Mouse (Mus musculus): ENCODE data around the gene Fxyd3. TPM values are rescaled to one million over a fixed set of nuclear protein-coding genes. Genes with fewer than 3 reads are reported as not detected.

Fxyd3 gene
- polyA plus RNA-seq, 1 experiment from 2014 or later: 34.0 TPM

- ATAC-seq (ENCODE audit: insufficient read depth): peak; percentile 89
- Histone ChIP-seq H3K36me3 (ENCODE audit: insufficient read depth) (no peaks in the 10 kb centered on the region), H3K4me2 (peak overlapping the region; percentile 51), H3K9ac (peak overlapping the region; percentile 22; the same call in 1 of the 2 replicates), H3K4me3 (ENCODE audit: low read depth, low read length) (peak overlapping the region; percentile 22), H3K27ac (ENCODE audit: low read depth) (peak overlapping the region; percentile 68; the same call in 1 of the 2 replicates), H3K4me1 (ENCODE audit: insufficient read depth) (peaks cover 23% of the 10 kb centered on the region), H3K9me3 (ENCODE audit: low read depth, low read length) (no peaks in the 10 kb centered on the region), H3K27me3 (ENCODE audit: insufficient read depth, low read length) (peaks cover 38% of the 10 kb centered on the region)
- WGBS: 5% methylated on average over 10 of the region's 10 CpGs
- DNase-seq: peak; percentile 88
- TF ChIP-seq CTCF (IDR thresholded peaks at IDR 0.05; ENCODE audit: low read depth): no peak
Measured at GRCm38 (mm10) chr7:31055354-31055824, 21.1 kb downstream of the Fxyd3 start.

GRCm38 (mm10) chr7:31054661-31055320 lies 21.7 kb downstream of the Fxyd3 start:
- whole genome bisulfite sequencing: 33% methylated on average over 11 of the region's 11 CpGs
- peak overlapping the region; percentile 68; the same call in 1 of the 2 replicates for H3K27ac ChIP-seq (ENCODE audit: low read depth)
- peak overlapping the region; percentile 22 for H3K4me3 ChIP-seq (ENCODE audit: low read depth, low read length)
- H3K27me3 ChIP-seq (ENCODE audit: insufficient read depth, low read length): peaks cover 44% of the 10 kb centered on the region
- H3K9me3 ChIP-seq (ENCODE audit: low read depth, low read length): no peaks in the 10 kb centered on the region
- H3K36me3 ChIP-seq (ENCODE audit: insufficient read depth): no peaks in the 10 kb centered on the region
- peak overlapping the region; percentile 51 for H3K4me2 ChIP-seq
- peak overlapping the region; percentile 22; the same call in 1 of the 2 replicates for H3K9ac ChIP-seq
- no peak for TF ChIP-seq CTCF (IDR thresholded peaks at IDR 0.05; ENCODE audit: low read depth)
- H3K4me1 ChIP-seq (ENCODE audit: insufficient read depth): peaks cover 23% of the 10 kb centered on the region
- 0 out of 2 replicates have a peak, but pooled peaks have one; percentile 0 for ATAC-seq (ENCODE audit: insufficient read depth)
- DNase-seq: no peak

- WGBS: 23% methylated on average over 10 of the region's 10 CpGs
- DNase-seq (peak; percentile 38), ATAC-seq (ENCODE audit: insufficient read depth) (no peak)
- Histone ChIP-seq H3K4me1 (ENCODE audit: insufficient read depth) (peaks cover 23% of the 10 kb centered on the region), H3K4me2 (peak overlapping the region; percentile 51; the same call in 1 of the 2 replicates), H3K9me3 (ENCODE audit: low read depth, low read length) (no peaks in the 10 kb centered on the region), H3K9ac (no peak overlapping the region), H3K27me3 (ENCODE audit: insufficient read depth, low read length) (peaks cover 51% of the 10 kb centered on the region), H3K27ac (ENCODE audit: low read depth) (no peak overlapping the region; the same call in 1 of the 2 replicates), H3K36me3 (ENCODE audit: insufficient read depth) (no peaks in the 10 kb centered on the region), H3K4me3 (ENCODE audit: low read depth, low read length) (peak overlapping the region; percentile 22; the same call in 1 of the 2 replicates)
- TF ChIP-seq CTCF (IDR thresholded peaks at IDR 0.05; ENCODE audit: low read depth): no peak
Measured at GRCm38 (mm10) chr7:31053882-31054447, 22.5 kb downstream of the Fxyd3 start.

- Histone ChIP-seq H3K4me1 (ENCODE audit: insufficient read depth) (peaks cover 23% of the 10 kb centered on the region), H3K27ac (ENCODE audit: low read depth) (no peak overlapping the region), H3K36me3 (ENCODE audit: insufficient read depth) (no peaks in the 10 kb centered on the region), H3K27me3 (ENCODE audit: insufficient read depth, low read length) (peaks cover 51% of the 10 kb centered on the region), H3K9me3 (ENCODE audit: low read depth, low read length) (no peaks in the 10 kb centered on the region), H3K4me3 (ENCODE audit: low read depth, low read length) (peak overlapping the region; percentile 14), H3K4me2 (peak overlapping the region; percentile 51), H3K9ac (no peak overlapping the region)
- ATAC-seq (ENCODE audit: insufficient read depth) (peak; percentile 13), DNase-seq (peak; percentile 70)
- peak; percentile 34; the same call in 1 of the 2 replicates for TF ChIP-seq CTCF (IDR thresholded peaks at IDR 0.05; ENCODE audit: low read depth)
- WGBS: 4% methylated on average over 34 of the region's 34 CpGs
Measured at GRCm38 (mm10) chr7:31052636-31053434, 23.7 kb downstream of the Fxyd3 start.

- Histone ChIP-seq H3K4me1 (ENCODE audit: insufficient read depth) (peaks cover 23% of the 10 kb centered on the region), H3K9ac (no peak overlapping the region), H3K4me2 (peak overlapping the region; percentile 51), H3K27me3 (ENCODE audit: insufficient read depth, low read length) (peaks cover 51% of the 10 kb centered on the region), H3K27ac (ENCODE audit: low read depth) (no peak overlapping the region), H3K4me3 (ENCODE audit: low read depth, low read length) (peak overlapping the region; percentile 18; the same call in 1 of the 2 replicates), H3K9me3 (ENCODE audit: low read depth, low read length) (no peaks in the 10 kb centered on the region), H3K36me3 (ENCODE audit: insufficient read depth) (no peaks in the 10 kb centered on the region)
- no peak for ATAC-seq (ENCODE audit: insufficient read depth)
- no peak for DNase-seq
- no peak for TF ChIP-seq CTCF (IDR thresholded peaks at IDR 0.05; ENCODE audit: low read depth)
- WGBS: 5% methylated on average over 22 of the region's 22 CpGs
Measured at GRCm38 (mm10) chr7:31052251-31052635, 24.3 kb downstream of the Fxyd3 start.

- no peak for TF ChIP-seq CTCF (IDR thresholded peaks at IDR 0.05; ENCODE audit: low read depth)
- 2% methylated on average over 26 of the region's 28 CpGs for WGBS
- ATAC-seq (ENCODE audit: insufficient read depth) (no peak), DNase-seq (peak; percentile 48)
- Histone ChIP-seq H3K27ac (ENCODE audit: low read depth) (no peak within 1 kb of the TSS), H3K9ac (no peak within 1 kb of the TSS), H3K4me2 (peak within 1 kb of the TSS; percentile 51), H3K9me3 (ENCODE audit: low read depth, low read length) (no peaks in the 10 kb centered on the region), H3K4me1 (ENCODE audit: insufficient read depth) (peaks cover 23% of the 10 kb centered on the region), H3K36me3 (ENCODE audit: insufficient read depth) (no peaks in the 10 kb centered on the region), H3K4me3 (ENCODE audit: low read depth, low read length) (peak within 1 kb of the TSS; percentile 18), H3K27me3 (ENCODE audit: insufficient read depth, low read length) (peaks cover 51% of the 10 kb centered on the region)
Measured at GRCm38 (mm10) chr7:31051321-31052021, 25.0 kb downstream of the Fxyd3 start, which contains the start of gene Fxyd7. Gene Fxyd7, minus strand, starts transcription at chr7:31051467.

Data from lung, embryonic 14.5 days (tissue).